Mouse (Mus musculus): ENCODE data around the gene Dnaaf3. TPM values are rescaled to one million over a fixed set of nuclear protein-coding genes. Genes with fewer than 3 reads are reported as not detected.

The Dnaaf3 gene
- polyA plus RNA-seq (2015; fragmentation: Nextera tagmentation; extraction: Ambion mirVana): 1.4 TPM in 2 replicates

GRCm38 (mm10) chr7:4532005-4532729 lies at the start of gene Dnaaf3:
TSS of gene Dnaaf3 (minus strand) at chr7:4532453.

GRCm38 (mm10) chr7:4547221-4547641 lies 15.0 kb upstream of the Dnaaf3 start, which contains the start of gene Syt5:
TSS of gene Syt5 (minus strand) at chr7:4547541.

GRCm38 (mm10) chr7:4524212-4524922 lies 7.9 kb downstream of the Dnaaf3 start, which contains the start of gene Tnni3:
TSS of gene Tnni3 (minus strand) at chr7:4524229.

GRCm38 (mm10) chr7:4516332-4517050 lies 15.8 kb downstream of the Dnaaf3 start, which contains the start of gene Tnnt1:
TSS of gene Tnnt1 (minus strand) at chr7:4516382.

GRCm38 (mm10) chr7:4501558-4502397 lies 30.5 kb downstream of the Dnaaf3 start, which contains the start of gene Ppp1r12c:
TSS of gene Ppp1r12c (minus strand) at chr7:4501680.

Small RNA genes lying within 50 kb of the gene (microRNA-seq; reads per million reads assigned to microRNA genes)
- not detected for gene Gm23577

Other genes starting within 250 kb of the Dnaaf3 start
- not detected in 2 replicates for gene Ncr1, start 194.7 kb downstream of the Dnaaf3 start, polyA plus RNA-seq (2015; fragmentation: Nextera tagmentation; extraction: Ambion mirVana)
- gene Gp6, start 134.7 kb downstream of the Dnaaf3 start, polyA plus RNA-seq (2015; fragmentation: Nextera tagmentation; extraction: Ambion mirVana): 0.13 and 0.37 TPM in 2 replicates
- gene Rdh13, start 86.8 kb downstream of the Dnaaf3 start, polyA plus RNA-seq (2015; fragmentation: Nextera tagmentation; extraction: Ambion mirVana): 19.3 and 21.4 TPM in 2 replicates
- 7.6 and 9.7 TPM in 2 replicates for gene Eps8l1, start 71.8 kb downstream of the Dnaaf3 start, polyA plus RNA-seq (2015; fragmentation: Nextera tagmentation; extraction: Ambion mirVana)
- 60.9 and 67.4 TPM in 2 replicates for gene Ppp1r12c, start 30.8 kb downstream of the Dnaaf3 start, polyA plus RNA-seq (2015; fragmentation: Nextera tagmentation; extraction: Ambion mirVana)
- gene Tnnt1, start 16.1 kb downstream of the Dnaaf3 start, polyA plus RNA-seq (2015; fragmentation: Nextera tagmentation; extraction: Ambion mirVana): 102 and 107 TPM in 2 replicates
- gene Tnni3, start 8.2 kb downstream of the Dnaaf3 start, polyA plus RNA-seq (2015; fragmentation: Nextera tagmentation; extraction: Ambion mirVana): 1.5 and 2.5 TPM in 2 replicates
- gene Syt5, start 15.1 kb upstream of the Dnaaf3 start, polyA plus RNA-seq (2015; fragmentation: Nextera tagmentation; extraction: Ambion mirVana): 0.57 and 1.5 TPM in 2 replicates
- gene Ptprh, start 71.6 kb upstream of the Dnaaf3 start, polyA plus RNA-seq (2015; fragmentation: Nextera tagmentation; extraction: Ambion mirVana): not detected in 2 replicates
- 0.64 and 1.0 TPM in 2 replicates for gene Tmem86b, start 99.0 kb upstream of the Dnaaf3 start, polyA plus RNA-seq (2015; fragmentation: Nextera tagmentation; extraction: Ambion mirVana)
- gene Ppp6r1, start 126.6 kb upstream of the Dnaaf3 start, polyA plus RNA-seq (2015; fragmentation: Nextera tagmentation; extraction: Ambion mirVana): 20.7 and 21.7 TPM in 2 replicates
- gene Hspbp1, start 152.6 kb upstream of the Dnaaf3 start, polyA plus RNA-seq (2015; fragmentation: Nextera tagmentation; extraction: Ambion mirVana): 50.6 and 51.7 TPM in 2 replicates
- 0.36 and 0.59 TPM in 2 replicates for gene Brsk1, start 158.2 kb upstream of the Dnaaf3 start, polyA plus RNA-seq (2015; fragmentation: Nextera tagmentation; extraction: Ambion mirVana)
- 0.13 TPM in 1 of 2 replicates, not detected in the other for gene Tmem150b, start 192.8 kb upstream of the Dnaaf3 start, polyA plus RNA-seq (2015; fragmentation: Nextera tagmentation; extraction: Ambion mirVana)
- gene Kmt5c, start 207.7 kb upstream of the Dnaaf3 start, polyA plus RNA-seq (2015; fragmentation: Nextera tagmentation; extraction: Ambion mirVana): 23.7 and 24.3 TPM in 2 replicates
- gene Cox6b2, start 220.6 kb upstream of the Dnaaf3 start, polyA plus RNA-seq (2015; fragmentation: Nextera tagmentation; extraction: Ambion mirVana): 50.4 and 62.9 TPM in 2 replicates
- gene Fam71e2, start 238.8 kb upstream of the Dnaaf3 start, polyA plus RNA-seq (2015; fragmentation: Nextera tagmentation; extraction: Ambion mirVana): not detected in 2 replicates

Measured in urinary bladder, postnatal 0 days (tissue).